Mouse (Mus musculus) erythroblast, embryonic 14.5 days (primary cell): ENCODE measurements around the gene Kmo. TPM values are rescaled to one million over a fixed set of nuclear protein-coding genes. Genes with fewer than 3 reads are reported as not detected.

ENCODE experiments used
- H3K27me3 ChIP-seq: 2 replicates; pipeline ENCODE4 v1.6.1; 2012; ENCODE audit warnings: inconsistent platforms; ENCODE audit not compliant: control insufficient read depth
- H3K36me3 ChIP-seq: 2 replicates; pipeline ENCODE4 v1.6.1; 2012; ENCODE audit warnings: mild to moderate bottlenecking, inconsistent platforms; ENCODE audit not compliant: control insufficient read depth
- H3K4me1 ChIP-seq: 2 replicates; pipeline ENCODE4 v1.6.1; 2012; ENCODE audit warnings: inconsistent platforms; ENCODE audit not compliant: control insufficient read depth
- H3K4me3 ChIP-seq: replicated peaks from 2 replicates; pipeline ENCODE3; 2012; ENCODE audit warnings: moderate library complexity, mild to moderate bottlenecking, inconsistent platforms
- H3K9me3 ChIP-seq: 2 replicates; pipeline ENCODE4 v1.6.1; 2012; ENCODE audit warnings: low read length, inconsistent platforms, mixed read lengths; ENCODE audit not compliant: control insufficient read depth
- GATA1 ChIP-seq: IDR thresholded peaks from 2 replicates; pipeline ENCODE4 v1.6.1; 2012; ENCODE audit warnings: low read length, inconsistent platforms, mixed read lengths
- TAL1 ChIP-seq: IDR thresholded peaks from 3 replicates; pipeline ENCODE4 v1.6.1; 2012; ENCODE audit warnings: low read length, inconsistent platforms, mixed read lengths
- polyA plus RNA-seq: library from polyadenylated mRNA; stranded (reverse); fragments of >175 nt; gene quantifications from 2 replicates; pipeline ENCODE4 v1.2.3, GENCODE M21; 2012

Gene Kmo
- polyA plus RNA-seq, 1 experiment = not detected

DNA sequence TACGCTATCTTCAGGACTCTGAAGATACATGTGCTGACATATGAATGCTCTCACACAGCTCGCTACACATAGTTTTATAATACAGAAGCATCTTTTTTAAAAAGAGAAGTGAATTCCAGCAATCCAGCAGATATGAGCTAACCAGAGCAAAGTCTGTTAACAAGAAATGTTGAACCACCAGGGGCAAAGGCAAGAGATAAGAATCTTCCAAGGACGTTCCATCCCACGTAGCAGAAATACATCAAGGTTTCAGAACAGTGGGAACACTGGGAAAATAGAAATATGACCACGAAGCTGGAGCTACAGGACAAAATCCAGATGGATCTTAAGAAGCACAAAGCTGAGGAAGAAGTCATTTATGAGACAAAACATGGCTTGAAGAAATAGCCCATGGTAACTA is 10.2 kb downstream of the Kmo start:
- H3K36me3 ChIP-seq = no peaks in the 10 kb centered on the region
- TF ChIP-seq GATA1 (no peak), TAL1 (no peak)
- H3K9me3 ChIP-seq = no peaks in the 10 kb centered on the region
- H3K27me3 ChIP-seq = no peaks in the 10 kb centered on the region
- no peak overlapping the region for H3K4me3 ChIP-seq
- peaks cover 6% of the 10 kb centered on the region for H3K4me1 ChIP-seq

DNA sequence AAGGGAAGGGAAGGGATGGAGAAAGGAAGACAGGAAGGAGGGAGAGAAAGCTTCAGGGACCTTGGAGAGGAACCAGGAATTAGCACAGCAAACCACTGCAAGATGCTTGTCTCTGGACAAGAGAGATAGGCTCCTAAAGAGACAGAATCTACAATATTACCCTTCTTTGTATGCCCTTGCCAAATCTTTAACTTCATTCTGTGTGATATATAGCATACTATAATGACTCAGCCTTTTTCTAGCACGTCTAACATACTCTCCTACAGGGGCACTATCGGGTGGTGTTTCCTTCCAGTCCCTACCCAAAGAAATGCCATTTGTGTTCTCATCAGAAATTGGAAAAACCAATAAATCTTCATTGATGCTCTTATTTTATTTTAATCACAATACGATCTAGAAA is 10.9 kb downstream of the Kmo start:
- Histone ChIP-seq H3K4me3 (no peak overlapping the region), H3K9me3 (no peaks in the 10 kb centered on the region), H3K27me3 (no peaks in the 10 kb centered on the region), H3K36me3 (no peaks in the 10 kb centered on the region), H3K4me1 (peaks cover 3% of the 10 kb centered on the region)
- TF ChIP-seq TAL1 = no peak
- TF ChIP-seq GATA1 = no peak

DNA sequence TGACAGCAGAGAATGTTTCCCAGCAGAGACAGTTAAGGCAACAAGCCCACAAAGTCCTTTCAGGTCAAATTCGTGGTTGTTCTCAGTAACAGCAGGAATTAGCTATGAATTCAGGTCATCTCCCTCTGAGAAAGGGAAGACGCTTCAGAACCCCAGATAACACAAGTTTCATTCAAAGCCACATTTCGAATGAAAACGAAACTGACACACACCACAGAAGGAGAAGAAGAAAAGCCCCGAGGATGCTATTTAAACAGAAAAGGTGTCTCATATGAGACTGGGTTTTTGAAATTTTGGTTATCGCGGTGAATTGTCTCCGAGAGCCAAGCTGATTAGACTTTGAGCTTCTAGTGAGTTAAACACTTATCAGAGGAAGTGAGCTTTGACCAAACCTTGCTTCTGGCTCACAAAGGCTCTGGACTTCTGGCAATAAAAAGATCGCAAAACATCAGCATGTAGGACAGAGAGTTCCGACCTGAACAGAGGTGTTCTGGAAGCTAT is 11.6 kb downstream of the Kmo start:
- no peaks in the 10 kb centered on the region for H3K4me1 ChIP-seq
- TF ChIP-seq TAL1 = no peak
- no peak for TF ChIP-seq GATA1
- H3K36me3 ChIP-seq = no peaks in the 10 kb centered on the region
- no peaks in the 10 kb centered on the region for H3K27me3 ChIP-seq
- H3K4me3 ChIP-seq = no peak overlapping the region
- no peaks in the 10 kb centered on the region for H3K9me3 ChIP-seq

DNA sequence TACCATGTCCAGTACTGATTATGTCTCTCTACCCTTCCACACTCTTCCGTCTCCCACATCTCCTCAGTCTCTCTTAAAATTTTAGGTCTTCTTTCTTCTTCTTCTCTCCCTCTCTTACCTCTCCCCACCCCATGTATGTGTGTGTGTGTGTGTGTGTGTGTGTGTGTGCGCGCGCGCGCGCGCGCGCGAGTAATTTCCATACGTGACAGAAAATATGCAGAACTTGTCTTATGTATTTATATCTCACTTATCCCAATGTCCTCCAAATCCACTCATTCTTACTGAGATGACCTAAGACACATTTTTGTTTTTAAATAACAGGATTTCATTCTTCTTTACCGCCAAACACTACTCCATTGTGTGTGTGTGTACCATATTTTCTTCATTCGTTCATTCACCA is 12.3 kb downstream of the Kmo start:
- Histone ChIP-seq H3K4me1 (no peaks in the 10 kb centered on the region), H3K27me3 (no peaks in the 10 kb centered on the region), H3K4me3 (no peak overlapping the region), H3K9me3 (no peaks in the 10 kb centered on the region), H3K36me3 (no peaks in the 10 kb centered on the region)
- no peak for TF ChIP-seq TAL1
- TF ChIP-seq GATA1 = no peak

DNA sequence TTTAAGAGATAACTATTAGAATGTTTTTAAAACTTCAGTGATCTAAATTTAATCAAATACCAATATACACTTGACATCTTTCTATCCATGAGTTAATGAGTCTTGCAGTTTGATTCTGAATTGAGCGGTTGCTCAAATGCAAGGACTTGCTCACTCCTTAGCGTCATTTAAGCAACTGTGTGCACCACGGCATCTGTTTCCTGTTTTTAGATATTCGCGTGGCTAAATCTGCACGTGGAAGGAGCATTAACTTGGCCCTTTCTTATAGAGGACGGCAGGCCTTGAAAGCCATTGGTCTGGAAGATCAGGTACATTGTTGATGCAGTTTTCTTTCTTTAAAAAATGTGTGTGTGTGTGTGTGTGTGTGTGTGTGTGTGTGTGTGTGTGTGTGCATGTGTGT is 17.5 kb downstream of the Kmo start:
- Histone ChIP-seq H3K27me3 (no peaks in the 10 kb centered on the region), H3K9me3 (no peaks in the 10 kb centered on the region), H3K4me1 (no peaks in the 10 kb centered on the region), H3K4me3 (no peak overlapping the region), H3K36me3 (no peaks in the 10 kb centered on the region)
- no peak for TF ChIP-seq TAL1
- no peak for TF ChIP-seq GATA1

DNA sequence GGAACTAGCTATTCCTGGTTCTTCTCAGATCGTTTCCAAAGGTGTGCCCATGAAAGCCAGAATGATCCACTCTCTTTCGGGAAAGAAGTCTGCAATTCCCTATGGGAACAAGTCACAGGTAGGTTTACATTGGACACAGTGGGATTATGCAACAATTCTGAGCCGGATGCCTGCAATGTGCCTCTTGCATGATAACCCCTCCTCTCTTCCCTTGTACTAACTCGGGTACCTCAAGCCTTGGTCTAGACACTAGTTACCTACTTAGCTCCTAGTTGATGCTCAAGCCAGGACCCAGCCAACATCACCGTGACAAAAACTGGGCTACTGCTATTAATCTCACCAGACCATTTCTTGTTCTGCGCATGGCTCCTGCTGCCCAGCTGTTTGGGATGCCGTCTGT is 18.9 kb downstream of the Kmo start:
- TF ChIP-seq TAL1 (no peak), GATA1 (no peak)
- H3K9me3 ChIP-seq = no peaks in the 10 kb centered on the region
- H3K36me3 ChIP-seq = no peaks in the 10 kb centered on the region
- no peaks in the 10 kb centered on the region for H3K27me3 ChIP-seq
- no peak overlapping the region for H3K4me3 ChIP-seq
- no peaks in the 10 kb centered on the region for H3K4me1 ChIP-seq

DNA sequence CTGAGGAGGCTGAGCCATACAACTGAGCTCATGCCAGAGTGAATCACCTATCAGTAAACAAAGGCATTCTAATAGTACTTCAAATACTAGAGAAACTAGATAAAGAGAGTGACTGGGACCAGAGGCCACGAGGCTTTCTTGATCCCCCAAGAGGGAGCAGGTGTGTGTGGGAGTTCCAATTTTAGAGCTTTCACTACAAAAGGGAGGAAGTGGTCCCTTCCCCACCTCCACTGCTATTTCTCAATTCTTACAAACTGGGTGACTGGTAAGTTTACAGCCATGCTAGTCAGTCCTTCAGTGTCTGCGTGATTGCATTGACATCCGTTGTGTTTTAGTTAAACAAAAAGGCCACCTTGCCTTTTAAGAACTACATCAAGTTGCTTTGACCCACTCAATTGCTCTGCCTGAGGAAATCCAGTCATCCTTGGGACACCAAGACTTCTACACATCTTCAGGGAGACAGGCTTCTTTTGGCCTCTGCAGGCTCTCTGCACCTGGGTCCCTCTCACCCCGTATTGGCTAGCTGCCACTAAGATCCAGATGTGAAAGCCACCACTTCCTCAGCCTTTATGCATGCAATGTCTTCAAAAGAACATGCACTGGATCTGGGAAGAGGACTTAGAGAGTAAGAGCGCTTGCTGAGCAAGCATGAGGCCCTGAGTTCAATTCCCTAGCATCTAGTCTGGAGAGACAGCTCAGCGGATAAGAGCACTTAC is 20.4 kb downstream of the Kmo start:
- Histone ChIP-seq H3K4me3 (no peak overlapping the region), H3K27me3 (no peaks in the 10 kb centered on the region), H3K36me3 (no peaks in the 10 kb centered on the region), H3K9me3 (no peaks in the 10 kb centered on the region), H3K4me1 (no peaks in the 10 kb centered on the region)
- TF ChIP-seq GATA1 (no peak), TAL1 (no peak)

DNA sequence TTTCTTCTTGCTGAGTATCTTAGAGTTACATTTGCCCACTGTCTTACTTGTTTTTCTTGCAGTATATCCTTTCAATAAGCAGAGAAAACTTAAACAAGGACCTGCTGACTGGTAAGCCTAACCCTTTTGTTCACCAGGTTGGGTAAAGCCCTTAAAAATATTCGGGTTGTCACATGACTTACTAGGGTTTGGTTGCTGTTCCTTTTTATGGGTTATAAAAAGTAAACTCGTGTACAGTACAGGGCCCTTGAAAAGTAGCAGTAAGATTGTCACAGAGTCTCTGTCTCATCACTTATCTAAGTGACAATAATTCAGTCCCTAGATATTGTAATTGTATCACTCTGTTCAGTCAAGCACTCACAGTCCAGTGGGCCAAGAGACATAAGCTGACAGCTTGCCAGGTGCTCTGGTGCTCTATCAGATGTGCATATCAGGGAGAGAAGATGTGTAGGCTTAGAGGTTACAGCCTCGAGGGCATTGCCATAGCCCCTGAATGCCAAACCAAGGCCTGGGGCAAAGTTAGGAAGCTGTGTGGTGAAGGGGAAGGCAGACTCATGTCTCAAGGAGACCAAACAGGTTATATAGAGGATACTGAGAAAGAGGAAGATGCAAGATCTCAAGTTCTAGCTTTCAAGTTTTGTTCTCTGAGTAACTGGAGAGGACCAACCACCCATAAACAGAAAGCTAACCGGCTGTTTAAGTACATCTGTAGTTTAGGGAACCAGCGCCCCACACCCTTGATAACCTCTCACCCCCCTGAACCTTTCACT is 23.5 kb downstream of the Kmo start:
- TF ChIP-seq GATA1 (no peak), TAL1 (no peak)
- no peaks in the 10 kb centered on the region for H3K36me3 ChIP-seq
- no peaks in the 10 kb centered on the region for H3K27me3 ChIP-seq
- no peaks in the 10 kb centered on the region for H3K4me1 ChIP-seq
- no peak overlapping the region for H3K4me3 ChIP-seq
- H3K9me3 ChIP-seq = no peaks in the 10 kb centered on the region

DNA sequence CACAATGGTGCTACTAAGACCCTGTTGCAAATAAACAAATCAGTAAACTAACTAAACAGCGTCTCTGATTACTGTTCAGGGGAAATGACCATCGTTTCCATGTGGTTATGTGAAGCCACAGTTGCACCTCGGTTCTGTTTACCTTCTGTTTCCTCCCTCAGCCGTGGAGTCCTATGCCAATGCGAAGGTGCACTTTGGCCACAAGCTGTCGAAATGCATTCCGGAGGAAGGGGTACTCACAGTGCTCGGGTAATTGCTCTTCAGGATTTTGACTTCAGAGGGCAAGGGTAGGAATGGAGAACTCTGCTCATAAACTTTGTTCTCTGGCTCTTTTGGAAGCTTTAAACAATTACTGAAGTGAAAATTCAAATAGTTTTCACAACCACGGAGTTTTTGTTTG is 26.8 kb downstream of the Kmo start:
- Histone ChIP-seq H3K4me1 (no peaks in the 10 kb centered on the region), H3K36me3 (no peaks in the 10 kb centered on the region), H3K9me3 (no peaks in the 10 kb centered on the region; the same call in 1 of the 2 replicates), H3K27me3 (no peaks in the 10 kb centered on the region), H3K4me3 (no peak overlapping the region)
- TF ChIP-seq GATA1 = no peak
- no peak for TF ChIP-seq TAL1

DNA sequence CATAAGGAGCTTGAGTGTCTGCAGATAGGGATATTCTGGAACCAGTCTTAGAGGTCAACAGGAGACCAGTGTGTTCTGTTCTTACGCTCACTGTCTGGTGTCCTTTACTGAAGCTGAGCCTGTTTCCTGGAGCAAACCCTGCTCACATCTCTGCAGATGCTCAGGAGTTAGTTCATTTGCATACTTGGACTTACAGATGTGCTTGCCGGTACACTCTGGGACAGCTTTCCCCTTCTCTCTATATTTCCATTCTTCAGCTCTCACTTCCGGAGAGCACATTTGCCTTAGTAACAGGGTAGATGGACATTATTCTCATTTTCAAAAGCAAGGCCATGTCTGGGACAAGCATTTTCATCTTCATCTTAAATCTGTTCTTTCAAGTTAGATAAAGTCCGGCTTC is 28.4 kb downstream of the Kmo start:
- Histone ChIP-seq H3K36me3 (no peaks in the 10 kb centered on the region; the same call in 1 of the 2 replicates), H3K9me3 (no peaks in the 10 kb centered on the region; the same call in 1 of the 2 replicates), H3K4me1 (no peaks in the 10 kb centered on the region), H3K4me3 (no peak overlapping the region), H3K27me3 (no peaks in the 10 kb centered on the region)
- TF ChIP-seq GATA1 (no peak), TAL1 (no peak)
